Mouse (Mus musculus) cerebellum, adult 9-11 months (tissue): ENCODE data around the gene Gm20388.

ENCODE experiments used
- DNase-seq: peaks from one replicate; pipeline ENCODE4 v3.0.0; 2022

The Gm20388 gene

GRCm38 (mm10) chr8:120846018-120846417 lies 935.4 kb downstream of the Gm20388 start:
- no peak for DNase-seq

GRCm38 (mm10) chr8:120847279-120847678 lies 936.6 kb downstream of the Gm20388 start:
- DNase-seq: no peak

GRCm38 (mm10) chr8:120847735-120848134 lies 937.1 kb downstream of the Gm20388 start:
- no peak for DNase-seq

- no peak for DNase-seq
Measured at GRCm38 (mm10) chr8:120848434-120848833, 937.8 kb downstream of the Gm20388 start.

- no peak for DNase-seq
Measured at GRCm38 (mm10) chr8:120851411-120851810, 940.8 kb downstream of the Gm20388 start.

- no peak for DNase-seq
Measured at GRCm38 (mm10) chr8:120859881-120860280, 949.2 kb downstream of the Gm20388 start.

GRCm38 (mm10) chr8:120860423-120861126 lies 949.9 kb downstream of the Gm20388 start:
- DNase-seq: no peak

DNA sequence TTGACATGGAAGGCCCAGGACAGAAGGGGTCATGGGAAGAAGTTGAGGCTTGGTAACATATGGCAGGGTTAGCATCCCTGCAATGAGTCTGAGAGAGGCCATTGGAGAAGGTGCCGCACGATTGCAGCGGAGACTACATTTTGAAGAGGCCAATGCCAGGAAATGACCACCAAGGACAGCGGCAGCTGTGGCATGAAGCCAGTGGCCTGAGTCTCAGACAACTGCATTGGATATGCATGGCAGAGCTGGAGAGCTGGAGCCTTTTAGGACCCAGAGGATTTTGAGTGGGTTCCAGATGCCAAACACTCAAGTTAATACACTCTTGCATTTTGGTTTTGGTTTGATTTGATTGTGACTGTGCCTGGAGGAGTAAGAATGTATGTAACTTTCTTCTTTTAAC lies 953.0 kb downstream of the Gm20388 start:
- DNase-seq: no peak

GRCm38 (mm10) chr8:120867386-120867785 lies 956.7 kb downstream of the Gm20388 start:
- no peak for DNase-seq

- DNase-seq: no peak
Measured at GRCm38 (mm10) chr8:120872661-120873060, 962.0 kb downstream of the Gm20388 start.

DNA sequence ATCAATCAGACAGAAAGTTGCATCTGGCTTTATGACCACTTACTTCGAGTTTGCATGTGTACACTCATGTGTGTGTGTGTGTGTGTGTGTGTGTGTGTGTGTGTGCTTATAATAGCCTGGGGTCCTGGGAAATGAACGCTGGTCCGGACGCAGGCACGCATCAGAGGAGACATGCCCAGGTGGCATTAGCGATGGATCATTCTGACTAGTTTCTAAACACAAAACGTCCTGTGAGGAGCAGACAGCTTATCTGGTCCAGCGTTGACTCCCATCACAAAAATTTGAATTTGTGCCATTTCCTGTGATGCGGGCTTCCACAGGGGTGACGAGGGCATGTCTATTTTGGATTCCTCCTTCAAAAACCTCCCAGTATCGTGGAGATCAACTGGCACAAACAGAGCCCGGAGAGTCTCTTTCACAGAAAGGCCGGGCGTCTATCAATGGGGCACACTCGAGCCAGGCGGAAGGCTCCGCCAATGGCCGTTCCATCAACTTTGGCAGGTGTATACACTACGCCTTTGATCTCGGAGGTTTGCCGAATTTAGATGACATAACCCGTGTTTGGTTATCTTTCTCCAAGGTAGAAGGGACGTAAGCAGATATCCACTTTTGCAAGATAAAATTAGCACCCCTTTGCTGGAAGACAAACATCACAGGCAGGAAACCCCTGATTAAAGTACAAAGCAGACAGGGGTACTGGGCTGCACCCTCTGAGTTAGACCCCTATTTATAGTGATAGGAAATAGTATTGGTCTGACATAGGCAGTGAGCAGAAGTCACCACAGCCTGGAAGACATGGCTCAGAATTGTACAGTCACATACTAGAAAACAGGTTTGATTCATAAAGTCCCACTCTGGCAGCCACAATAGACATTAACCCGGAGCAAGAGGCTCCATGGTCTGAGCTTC lies 965.6 kb downstream of the Gm20388 start:
- no peak for DNase-seq

DNA sequence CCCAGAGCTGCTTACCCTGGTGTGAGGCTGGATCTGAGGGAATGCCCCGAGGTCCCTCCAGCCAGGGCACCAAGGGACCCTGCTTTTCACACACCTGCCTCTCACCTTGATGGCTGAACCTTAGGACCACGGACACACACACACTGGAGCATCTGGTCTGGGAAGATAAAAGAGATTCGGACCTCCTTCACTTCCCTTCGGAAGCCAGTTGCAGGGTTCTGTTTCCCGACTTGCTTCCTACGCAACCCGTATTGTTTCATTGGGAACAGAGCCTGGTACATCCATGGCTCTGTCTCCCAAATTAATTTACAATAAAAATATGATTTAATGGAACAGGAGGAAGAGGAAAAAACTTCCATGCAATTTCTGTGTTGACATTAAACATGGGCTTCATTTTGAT lies 966.4 kb downstream of the Gm20388 start:
- DNase-seq: no peak

DNA sequence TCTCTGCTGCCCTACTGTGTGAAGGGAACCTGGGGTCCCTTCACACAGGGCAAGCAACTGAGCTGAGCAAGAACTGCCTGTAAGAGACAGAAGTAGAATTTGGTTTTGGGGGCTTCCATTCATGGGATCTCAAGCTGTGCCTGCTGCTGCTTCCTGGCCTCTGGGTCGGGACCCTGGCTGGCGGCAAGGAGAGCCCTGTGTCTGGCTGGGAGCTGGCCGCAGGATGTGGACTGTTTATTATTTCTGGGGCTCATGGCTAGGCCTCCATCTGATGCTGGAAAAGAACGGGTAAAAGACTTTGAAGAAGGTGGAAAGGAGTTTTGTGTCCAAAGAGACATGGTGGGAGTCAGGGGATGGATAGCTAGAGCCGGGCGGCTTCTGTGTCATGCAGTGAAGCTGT lies 969.3 kb downstream of the Gm20388 start:
- DNase-seq: no peak

DNA sequence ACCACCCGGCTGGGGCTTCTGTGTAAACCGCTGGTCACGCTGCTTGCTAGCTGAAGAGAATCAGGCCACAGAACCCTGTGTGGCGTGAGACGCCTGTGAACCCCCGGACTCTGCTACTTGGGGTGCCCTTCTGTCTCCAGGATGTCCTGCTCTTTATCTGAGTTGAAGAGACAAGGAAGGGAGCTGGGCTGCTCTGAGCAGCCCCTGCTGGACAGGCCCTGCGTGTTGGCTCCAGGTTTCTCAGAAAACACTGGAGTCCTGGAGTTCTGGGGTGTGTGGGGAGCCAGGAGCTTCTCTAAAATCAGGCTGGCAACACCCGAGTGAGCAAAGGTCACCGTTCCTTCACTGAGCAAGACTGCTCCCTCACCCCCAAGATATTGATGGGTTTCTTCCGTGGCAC lies 971.0 kb downstream of the Gm20388 start:
- DNase-seq: no peak

DNA sequence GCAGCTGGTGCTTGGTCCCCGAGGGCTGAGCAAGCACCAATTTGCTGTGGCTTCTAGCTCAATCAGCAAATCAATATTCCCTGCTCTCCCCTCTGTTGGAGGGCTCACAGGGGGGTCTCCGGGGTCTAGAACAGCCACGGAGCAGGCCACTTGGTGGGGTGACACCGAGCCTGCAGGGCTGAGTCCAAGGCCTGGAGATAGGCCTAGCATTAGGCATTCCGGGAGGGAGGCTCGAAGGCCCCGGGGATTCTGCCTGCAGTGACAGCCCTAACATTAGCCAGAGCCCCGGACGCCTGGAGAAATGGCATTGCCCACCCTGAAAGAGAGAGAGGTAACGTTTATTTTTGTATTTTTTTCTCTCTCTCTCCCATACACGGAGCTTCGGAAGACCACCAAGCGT lies 972.0 kb downstream of the Gm20388 start:
- no peak for DNase-seq

- no peak for DNase-seq
Measured at GRCm38 (mm10) chr8:120883369-120883768, 972.7 kb downstream of the Gm20388 start.

DNA sequence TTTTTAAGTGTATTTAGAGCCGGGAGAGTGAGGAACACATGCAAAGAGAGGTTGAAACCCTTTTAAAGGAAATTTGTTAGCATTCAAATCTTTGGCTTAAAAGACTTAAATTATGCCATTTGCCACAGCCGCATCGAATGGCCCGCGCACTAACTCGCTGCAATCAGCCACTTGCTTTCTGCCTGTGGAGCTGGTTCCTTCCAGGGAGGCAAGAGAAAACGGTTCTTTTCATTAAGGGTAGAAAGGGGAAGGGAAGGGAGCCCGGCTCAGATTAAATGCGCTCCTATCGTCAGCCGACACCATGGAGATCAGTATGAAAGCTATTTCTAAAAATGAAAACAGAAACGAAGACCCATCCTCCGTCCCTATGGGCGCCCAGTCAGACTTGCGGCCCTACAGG lies 973.2 kb downstream of the Gm20388 start:
- no peak for DNase-seq

DNA sequence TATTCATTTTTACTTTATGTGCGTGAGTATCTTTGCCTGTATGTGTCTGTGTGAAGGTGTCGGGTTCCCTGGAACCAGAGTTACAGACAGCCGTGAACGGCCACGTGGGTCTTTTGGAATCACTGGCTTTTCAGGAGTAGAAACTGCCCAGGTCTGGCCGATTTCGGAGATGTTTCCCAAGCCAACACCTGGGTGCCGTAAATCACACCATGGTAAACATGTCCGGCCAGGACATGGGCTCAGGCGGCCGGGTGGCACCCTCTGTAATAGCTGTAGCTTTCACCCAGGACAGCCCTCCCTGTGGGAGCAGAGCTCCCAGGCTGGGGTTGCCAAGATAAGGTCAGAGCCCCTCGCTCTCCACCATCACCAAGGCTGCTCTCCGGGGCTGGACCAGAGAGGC lies 974.2 kb downstream of the Gm20388 start:
- DNase-seq: no peak

- no peak for DNase-seq
Measured at GRCm38 (mm10) chr8:120887254-120887653, 976.6 kb downstream of the Gm20388 start.

DNA sequence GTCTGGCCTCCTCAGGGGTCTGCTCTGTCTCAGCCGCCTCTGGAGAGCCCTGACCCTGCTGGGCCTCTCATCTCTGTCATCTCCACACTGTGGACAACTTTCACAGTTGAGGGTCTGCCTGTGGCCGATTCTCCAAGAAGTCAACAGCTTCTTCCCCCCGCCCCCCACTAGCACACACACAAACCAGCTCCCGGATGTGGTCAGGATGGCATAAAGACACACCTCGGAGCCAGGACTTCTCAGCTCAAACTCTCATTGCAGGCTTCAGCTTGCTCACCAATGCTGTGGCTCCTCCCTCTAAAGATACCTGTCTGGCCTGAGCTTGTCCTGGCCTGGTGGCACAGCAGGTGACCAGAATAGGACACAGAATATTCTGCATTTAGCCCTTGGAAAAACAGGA lies 977.4 kb downstream of the Gm20388 start:
- no peak for DNase-seq

- no peak for DNase-seq
Measured at GRCm38 (mm10) chr8:120889189-120889588, 978.5 kb downstream of the Gm20388 start.

GRCm38 (mm10) chr8:120890068-120890467 lies 979.4 kb downstream of the Gm20388 start:
- no peak for DNase-seq

DNA sequence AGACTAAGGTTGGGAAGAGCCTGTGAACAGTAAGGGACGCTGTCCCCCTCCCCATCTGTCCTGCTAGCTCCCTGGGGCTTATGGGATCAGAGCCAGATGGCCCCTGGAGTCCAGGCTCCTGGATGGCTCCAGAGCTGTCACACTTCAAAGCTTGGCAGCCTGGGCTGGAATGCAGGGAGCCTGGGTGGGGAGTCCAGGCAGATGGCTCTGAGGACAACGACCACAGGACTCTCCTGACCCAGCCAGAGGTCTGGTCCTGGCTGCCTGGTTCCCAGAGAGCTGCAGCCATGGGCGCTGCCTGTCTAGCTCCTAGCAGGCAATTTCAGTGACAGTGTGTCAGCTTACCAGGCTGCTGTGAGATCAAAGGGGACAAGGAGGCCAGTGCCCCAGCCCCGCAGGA lies 984.4 kb downstream of the Gm20388 start:
- no peak for DNase-seq

- no peak for DNase-seq
Measured at GRCm38 (mm10) chr8:120895600-120895999, 985.0 kb downstream of the Gm20388 start.
